Mouse (Mus musculus): ENCODE data around the gene Bach2.

Gene Bach2

GRCm38 (mm10) chr4:32251946-32252672, 13.5 kb downstream of the Bach2 start:
- no peak for DNase-seq

GRCm38 (mm10) chr4:32257686-32258085, 19.1 kb downstream of the Bach2 start:
- peak; percentile 54 for DNase-seq

GRCm38 (mm10) chr4:32258093-32258492, 19.5 kb downstream of the Bach2 start:
- peak; percentile 90 for DNase-seq

GRCm38 (mm10) chr4:32258596-32258995, 20.0 kb downstream of the Bach2 start:
- no peak for DNase-seq

GRCm38 (mm10) chr4:32260909-32261308, 22.3 kb downstream of the Bach2 start:
- DNase-seq: no peak

DNA sequence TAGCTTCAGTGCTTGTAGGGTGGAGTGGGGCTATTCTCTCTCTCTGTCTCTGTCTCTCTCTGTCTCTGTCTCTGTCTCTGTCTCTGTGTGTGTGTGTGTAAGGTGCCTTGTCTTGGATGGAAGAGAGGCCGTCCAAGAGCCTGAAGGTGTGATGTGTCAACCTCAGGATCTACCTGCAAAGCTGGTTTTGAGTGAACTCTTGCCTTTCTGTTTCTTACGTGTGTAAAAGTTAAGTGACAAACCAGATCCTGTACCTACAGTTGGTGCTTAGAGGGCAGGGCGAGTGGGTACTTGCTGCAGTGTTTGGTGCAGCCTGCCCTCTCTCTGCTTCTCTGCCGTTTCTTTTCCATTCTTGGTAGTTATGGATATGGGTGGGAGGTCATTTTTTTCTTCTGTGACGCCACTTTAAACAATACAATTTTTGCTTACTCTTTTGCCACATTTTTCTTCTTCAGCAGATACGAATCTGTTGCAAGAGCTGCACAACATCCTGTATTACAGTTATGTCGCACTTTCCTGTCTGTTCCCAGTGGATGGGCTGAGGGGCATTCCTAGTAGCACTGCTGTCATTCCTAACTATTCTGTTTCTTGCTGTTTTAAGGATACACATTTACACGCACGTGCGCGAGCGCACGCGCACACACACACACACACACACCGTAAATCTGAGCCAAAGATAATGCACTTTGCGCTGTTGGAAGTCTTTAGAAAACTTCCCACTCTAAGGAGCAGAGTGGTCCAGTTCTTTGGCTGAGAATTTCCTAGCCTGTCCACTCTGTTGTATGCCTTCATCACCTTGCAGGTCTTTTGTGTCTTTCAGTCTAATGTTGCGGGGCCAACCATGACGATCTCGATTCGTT, 24.5 kb downstream of the Bach2 start:
- no peak for DNase-seq

- DNase-seq: peak; percentile 51
Measured at GRCm38 (mm10) chr4:32263685-32264038, 25.1 kb downstream of the Bach2 start.

- no peak for DNase-seq
Measured at GRCm38 (mm10) chr4:32264892-32265291, 26.3 kb downstream of the Bach2 start.

- DNase-seq: no peak
Measured at GRCm38 (mm10) chr4:32266731-32267130, 28.1 kb downstream of the Bach2 start.

- no peak for DNase-seq
Measured at GRCm38 (mm10) chr4:32268042-32268441, 29.4 kb downstream of the Bach2 start.

- DNase-seq: no peak
Measured at GRCm38 (mm10) chr4:32272398-32272797, 33.8 kb downstream of the Bach2 start.

DNA sequence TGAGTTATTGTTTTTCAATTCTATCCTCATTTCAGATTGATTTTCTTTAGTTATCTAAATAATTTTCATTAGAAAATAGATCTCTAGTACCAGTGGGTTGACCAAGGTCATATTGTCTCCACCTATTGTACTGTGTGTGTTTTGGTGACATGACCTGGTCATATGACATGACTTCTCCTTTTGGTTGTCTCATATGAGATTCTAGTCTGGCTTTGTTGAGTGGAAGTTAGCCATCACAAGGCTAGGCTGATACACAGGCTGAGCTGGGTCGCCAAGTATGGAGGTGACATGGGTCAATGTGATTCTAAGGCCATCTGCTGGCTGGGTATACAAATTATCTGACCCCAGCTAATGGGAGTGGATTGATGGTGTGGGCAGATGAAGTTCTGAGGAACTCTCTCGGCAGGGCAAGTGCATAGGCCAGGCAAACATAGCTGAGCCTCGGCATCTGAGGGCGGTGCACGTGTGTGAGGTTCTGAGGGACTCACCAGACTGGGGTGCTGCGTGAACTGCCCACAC, 36.2 kb downstream of the Bach2 start:
- no peak for DNase-seq

DNA sequence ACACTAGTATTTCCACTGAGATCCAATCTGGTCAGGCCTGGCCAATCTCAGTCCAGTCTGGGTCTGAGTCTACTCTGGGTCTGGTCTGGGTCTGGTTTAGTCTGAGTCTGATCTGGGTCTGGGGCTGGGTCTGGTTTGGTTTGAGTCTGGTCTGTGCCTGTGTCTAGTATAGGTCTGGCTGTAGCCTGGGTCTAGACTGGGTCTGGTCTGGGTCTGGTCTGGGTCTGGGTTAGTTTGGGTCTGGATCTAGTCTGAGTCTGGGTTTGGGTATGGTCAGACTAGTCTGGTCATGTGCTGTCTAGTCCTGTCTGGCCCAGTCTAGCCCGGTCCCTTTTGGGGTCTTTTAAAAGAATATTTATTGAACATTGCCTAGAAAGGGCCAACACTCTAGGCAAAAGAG, 41.2 kb downstream of the Bach2 start:
- DNase-seq: no peak

GRCm38 (mm10) chr4:32280401-32280800, 41.8 kb downstream of the Bach2 start:
- DNase-seq: peak; percentile 62

- DNase-seq: peak; percentile 37
Measured at GRCm38 (mm10) chr4:32281306-32281705, 42.7 kb downstream of the Bach2 start.

DNA sequence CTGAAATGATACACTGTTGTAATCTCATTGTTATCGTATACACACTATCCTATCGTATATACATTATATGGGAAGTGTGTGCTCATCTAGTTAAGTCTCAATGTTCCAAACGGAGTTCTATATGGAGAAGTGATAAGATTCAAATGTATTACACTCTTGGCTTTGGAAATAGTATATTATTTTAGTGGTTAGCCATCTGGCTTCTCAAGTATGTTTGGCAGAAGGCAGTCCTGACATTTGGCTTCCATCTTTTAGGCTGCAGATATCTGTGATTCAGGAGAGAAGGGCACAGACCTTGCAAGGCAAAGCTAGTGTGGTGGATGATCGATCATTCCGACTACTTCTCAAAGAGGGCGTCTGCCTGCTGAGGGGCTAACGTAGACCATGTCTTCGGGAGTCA, 47.8 kb downstream of the Bach2 start:
- no peak for DNase-seq

- no peak for DNase-seq
Measured at GRCm38 (mm10) chr4:32288036-32288860, 49.6 kb downstream of the Bach2 start.

DNA sequence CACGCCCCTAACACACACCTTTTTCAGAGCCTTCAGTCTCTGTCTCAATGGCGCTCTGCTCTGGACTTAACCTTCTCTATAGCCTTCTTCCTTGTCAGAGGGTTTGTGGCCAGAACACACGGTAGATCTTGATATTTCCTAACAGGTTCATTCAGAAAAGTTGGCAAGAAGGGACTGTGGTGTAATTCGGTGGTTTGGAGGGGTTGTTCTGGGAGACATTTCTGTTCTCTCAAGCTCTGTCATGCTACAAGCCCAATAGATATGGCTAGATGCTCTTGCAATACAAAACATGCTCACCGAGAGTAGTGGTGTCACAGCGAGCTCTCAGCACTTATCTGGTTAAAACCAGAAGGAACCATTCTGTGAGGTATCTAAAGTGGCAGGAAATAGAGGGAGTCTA, 51.2 kb downstream of the Bach2 start:
- DNase-seq: no peak

DNA sequence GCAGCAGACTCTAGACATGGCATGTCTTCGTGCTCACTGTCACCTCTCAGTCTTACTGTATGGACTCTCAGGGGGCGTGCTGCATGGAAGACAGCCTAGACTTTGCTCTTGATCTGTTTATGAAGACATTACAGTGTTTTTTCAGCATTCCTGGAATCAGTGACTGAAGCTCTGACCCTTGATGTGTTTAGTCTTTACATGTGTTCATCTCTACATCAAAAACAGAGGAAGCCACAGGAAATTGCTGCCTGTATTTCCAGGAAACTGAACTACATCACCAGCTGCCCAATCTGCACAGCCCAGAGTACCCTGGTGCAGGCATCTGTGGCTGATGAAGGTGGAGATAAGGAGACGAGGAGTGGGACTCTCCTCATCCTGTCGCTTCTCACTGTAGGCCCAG, 52.8 kb downstream of the Bach2 start:
- DNase-seq: peak; percentile 48

DNA sequence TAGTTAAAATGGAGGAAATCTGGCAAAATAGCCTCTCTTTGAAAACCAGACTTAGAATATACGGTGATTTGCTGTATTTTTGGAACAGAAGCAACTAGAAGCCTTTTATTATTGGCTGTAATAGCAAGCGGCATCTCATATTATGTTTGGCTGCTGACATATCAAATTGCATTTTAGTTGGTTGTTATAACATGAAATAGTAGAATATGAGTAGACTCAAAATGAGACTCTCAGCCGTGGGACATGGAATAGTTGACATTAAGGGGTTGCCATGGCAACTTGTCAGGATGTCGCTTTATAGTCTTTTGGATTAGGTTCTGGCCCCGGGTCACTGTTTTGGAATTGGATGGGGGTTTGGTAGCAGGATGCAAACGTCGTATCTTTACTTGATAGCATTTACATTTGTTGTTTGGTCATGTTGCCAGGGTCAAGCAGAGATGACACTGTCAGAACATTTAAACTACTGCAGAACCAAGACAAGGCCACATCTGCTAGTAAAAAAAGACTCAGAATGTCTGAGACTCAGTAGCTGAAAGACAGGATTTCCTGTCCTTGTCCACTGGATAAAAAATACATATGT, 55.2 kb downstream of the Bach2 start:
- no peak for DNase-seq

- no peak for DNase-seq
Measured at GRCm38 (mm10) chr4:32297071-32297671, 58.6 kb downstream of the Bach2 start.

DNA sequence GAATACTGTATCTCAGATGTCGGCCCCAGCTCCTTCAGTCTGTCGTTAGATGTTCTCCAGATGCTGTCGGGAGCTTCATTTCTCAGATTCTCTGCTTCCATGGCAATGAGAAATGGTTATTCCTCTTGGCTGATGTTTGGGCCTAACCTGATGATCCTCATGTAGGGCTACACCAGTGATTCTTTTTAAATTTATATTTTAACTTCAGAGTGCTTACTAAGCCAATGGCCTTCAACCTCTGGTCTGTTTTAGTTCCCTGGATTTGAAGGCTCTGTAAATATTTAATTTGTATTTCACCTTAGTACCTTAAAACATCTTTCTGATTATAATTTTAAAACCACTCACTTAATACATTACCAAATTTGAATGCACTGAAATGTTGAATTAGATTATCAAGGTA, 60.6 kb downstream of the Bach2 start:
- DNase-seq: no peak
